Mouse (Mus musculus): ENCODE data around the gene Ndufaf8. TPM values are rescaled to one million over a fixed set of nuclear protein-coding genes. Genes with fewer than 3 reads are reported as not detected.
A peak's percentile ranks its signal among the peaks of the same experiment; 100 is the strongest.

Gene Ndufaf8
- total RNA-seq, 2 experiments from 2014 or later: 32.5 to 36.1 TPM

DNA sequence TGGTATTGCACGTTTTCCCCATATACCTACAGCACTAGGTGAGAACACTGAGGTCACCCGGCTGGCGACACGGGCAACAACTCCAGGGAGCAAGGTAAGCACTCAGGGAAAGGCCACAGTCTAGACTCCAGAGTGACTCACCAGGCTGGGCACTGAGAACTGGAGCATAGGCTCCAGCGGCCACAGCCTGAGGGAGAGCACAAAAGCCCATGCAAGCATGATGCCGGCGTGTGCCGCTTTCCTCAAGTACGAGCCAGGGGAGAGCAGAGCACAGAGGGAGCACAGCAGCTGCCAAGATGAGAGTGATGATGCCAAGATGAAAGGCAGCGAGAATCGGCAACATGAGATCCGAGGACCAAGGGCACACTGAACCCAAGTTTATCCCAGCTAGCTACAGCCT lies 23.4 kb downstream of the Ndufaf8 start:
- DNase-seq (ENCODE audit: low spot score in 2 of 2): no peak
- intact Hi-C loops (cut with DNase I): no loop called here

DNA sequence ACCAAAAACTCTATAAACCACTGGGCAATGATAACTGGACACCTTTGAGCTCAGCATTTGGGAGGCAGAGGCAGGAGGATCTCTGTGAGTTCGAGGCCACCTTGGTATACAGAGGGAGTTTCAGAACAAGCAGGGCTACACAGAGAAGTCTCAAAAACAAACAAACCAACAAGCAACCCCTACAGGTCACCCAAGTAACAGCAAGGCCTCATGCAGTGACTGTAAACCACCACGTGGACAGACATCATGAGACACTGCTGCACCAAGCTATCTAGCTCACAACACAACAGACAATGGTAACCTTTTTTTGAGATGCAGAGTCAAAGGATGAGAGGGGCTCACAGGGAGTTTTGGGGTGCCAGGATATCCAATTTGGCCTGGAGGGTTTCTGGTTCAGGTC lies 28.1 kb downstream of the Ndufaf8 start:
- DNase-seq (ENCODE audit: low spot score in 2 of 2): no peak
- intact Hi-C loops (cut with DNase I): no loop called here

DNA sequence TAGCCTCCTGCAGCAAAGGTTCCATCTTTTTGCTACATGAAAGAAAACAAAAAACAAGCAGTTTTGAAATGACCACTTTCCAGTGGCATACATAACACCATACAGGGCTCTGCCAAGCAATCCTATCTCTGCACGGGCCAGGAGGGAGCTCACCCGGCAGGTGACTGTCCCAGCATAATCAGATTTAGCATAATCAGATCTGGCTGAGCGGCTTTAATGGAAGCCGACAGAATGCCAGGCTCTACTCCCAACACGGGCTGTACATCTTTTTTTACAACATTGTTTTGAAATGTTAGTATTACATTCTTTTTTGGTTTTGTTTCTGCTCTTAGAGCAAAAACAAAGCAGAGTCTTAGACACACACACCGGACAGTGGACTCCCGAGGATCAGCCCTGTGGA lies 30.6 kb downstream of the Ndufaf8 start:
- intact Hi-C loops (cut with DNase I): no loop called here
- DNase-seq (ENCODE audit: low spot score in 2 of 2): no peak

DNA sequence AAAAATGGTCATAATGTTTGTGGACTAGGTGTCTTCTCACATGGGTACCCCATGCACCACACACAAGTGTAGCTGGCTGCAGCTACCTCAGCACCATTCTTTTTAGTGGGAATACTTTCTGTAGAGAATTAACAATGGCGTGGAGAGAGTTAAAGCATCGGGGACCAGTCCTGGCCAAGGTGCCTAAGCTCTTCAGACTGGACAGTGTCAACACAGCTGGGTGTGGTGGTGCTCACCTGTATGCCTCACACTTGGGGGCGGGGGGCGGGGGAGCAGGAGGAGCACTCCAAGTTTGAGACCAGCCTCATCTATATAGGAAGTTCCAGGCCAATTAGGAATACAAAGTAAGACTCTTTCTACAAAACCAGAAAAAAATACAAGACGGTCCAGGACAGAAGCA lies 35.4 kb downstream of the Ndufaf8 start:
- no peak for DNase-seq (ENCODE audit: low spot score in 2 of 2)
- intact Hi-C loops (cut with DNase I): no loop called here

DNA sequence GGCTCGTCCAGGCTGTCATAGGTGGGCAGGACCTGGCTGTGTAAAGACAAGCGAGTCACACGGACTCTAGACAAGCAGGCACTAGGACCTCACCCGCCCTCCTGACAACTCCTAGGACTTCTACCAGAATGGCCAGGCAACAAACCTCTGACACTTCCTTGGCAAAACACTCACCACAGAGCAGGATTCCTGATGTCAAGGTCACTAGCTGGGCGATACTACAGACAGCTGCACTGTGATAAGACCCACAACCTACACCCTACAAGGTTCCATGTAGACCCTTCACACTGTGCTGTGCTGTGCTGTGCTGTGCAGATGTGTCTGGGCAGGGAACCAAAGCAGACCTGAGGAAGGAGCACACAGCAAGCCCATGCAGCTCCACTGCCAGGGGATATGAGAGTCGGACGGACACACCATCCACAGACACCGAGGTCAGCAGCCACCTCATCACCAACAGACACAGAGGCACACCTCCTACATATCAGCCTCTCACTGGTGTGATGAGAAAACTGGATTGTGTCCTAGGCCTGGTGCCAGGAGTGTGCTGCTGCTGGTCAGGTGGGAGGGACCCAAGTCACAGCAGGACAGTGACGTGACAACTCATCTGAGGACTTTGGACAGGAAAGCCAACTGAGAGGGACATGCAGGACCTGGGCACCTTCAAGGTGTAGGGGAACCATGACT lies 36.3 kb downstream of the Ndufaf8 start:
- no peak for DNase-seq (ENCODE audit: low spot score in 2 of 2)
- intact Hi-C loops (cut with DNase I): loop anchor here (5.0 kb wide), 1 partner anchor 42 kb away; no protein-coding TSS in a partner anchor

DNA sequence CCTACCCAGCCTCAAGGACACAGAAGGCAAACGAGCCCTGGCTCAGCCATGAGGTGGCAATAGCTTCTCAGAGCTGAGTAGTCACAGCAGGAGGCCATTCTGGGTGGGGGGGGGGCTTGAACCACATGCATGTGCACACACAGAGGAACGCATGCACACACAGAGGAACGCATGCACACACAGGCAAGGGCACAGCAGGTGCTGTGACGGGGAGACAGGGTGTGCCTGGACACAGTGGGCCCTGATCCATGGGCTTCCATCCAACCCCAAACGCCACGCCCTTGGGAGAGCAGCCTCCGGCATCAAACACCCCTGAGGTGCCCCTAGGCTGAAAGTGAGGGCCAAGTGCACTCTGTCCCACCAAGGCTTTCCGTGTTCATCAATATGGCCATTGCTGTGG lies 37.5 kb downstream of the Ndufaf8 start:
- no peak for DNase-seq (ENCODE audit: low spot score in 2 of 2)
- intact Hi-C loops (cut with DNase I): loop anchor here (5.0 kb wide), 1 partner anchor 41 kb away; no protein-coding TSS in a partner anchor

DNA sequence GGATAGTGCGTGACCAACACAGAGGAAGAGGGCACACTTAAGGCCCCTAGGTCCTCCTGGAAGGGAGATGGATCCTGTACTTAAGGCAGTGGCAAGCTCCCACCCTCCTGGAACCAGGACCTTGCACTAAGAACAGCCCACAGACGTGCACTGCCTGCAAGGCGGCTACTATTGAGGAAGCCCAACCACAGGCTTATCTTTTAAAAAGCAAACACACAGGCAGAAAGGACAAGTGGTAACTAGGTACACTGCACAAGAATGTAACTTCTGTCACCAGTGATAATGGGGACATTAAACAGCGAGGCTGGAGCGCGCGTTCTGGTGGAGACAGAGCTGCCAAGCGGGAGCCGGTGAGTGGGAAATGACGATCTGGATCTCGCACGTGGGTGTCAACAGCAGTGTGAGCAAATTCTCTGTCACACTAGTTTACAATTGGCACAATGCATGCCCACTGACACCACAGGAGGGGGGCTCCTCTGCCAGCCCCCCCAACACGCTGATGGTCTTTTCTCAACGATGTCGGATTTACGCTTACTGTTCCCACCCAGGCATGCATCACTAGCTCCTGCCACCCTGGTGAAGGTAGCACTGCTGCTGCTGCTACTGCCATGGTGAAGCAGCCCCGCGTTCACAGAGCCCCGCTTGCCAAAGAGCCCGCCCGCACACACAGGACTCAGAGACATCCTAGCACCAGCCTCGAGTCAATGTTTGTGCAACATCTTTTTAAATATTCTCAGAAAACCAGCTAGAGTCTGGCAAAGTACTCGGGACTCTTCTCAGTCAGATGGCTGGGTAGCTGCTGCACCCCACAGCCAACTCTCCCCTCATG lies 38.3 kb downstream of the Ndufaf8 start:
- DNase-seq (ENCODE audit: low spot score in 2 of 2): peak; percentile 75 to 94
- intact Hi-C loops (cut with DNase I): loop anchor here (5.0 kb wide), 1 partner anchor 40 kb away; no protein-coding TSS in a partner anchor

DNA sequence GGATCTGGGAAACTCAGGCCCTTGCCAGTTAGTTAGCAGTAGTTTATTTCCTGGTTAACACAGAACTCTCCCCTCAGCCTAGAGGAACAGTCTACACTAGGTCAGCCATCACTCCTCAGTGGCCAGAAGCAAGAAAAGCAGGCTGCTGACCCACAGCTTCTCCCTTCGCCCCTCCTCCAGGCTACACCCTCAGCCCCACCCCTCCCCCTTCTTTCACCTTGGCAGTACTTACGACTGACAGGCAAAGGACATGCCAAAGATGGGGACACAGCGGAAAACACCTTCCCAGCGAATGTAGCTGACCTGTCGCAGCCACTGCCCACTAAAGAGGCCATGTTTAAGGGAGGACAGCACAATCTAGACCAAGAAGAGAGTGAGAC lies 38.9 kb downstream of the Ndufaf8 start:
- intact Hi-C loops (cut with DNase I): loop anchor here (5.0 kb wide), 1 partner anchor 40 kb away; no protein-coding TSS in a partner anchor
- no peak for DNase-seq (ENCODE audit: low spot score in 2 of 2)

DNA sequence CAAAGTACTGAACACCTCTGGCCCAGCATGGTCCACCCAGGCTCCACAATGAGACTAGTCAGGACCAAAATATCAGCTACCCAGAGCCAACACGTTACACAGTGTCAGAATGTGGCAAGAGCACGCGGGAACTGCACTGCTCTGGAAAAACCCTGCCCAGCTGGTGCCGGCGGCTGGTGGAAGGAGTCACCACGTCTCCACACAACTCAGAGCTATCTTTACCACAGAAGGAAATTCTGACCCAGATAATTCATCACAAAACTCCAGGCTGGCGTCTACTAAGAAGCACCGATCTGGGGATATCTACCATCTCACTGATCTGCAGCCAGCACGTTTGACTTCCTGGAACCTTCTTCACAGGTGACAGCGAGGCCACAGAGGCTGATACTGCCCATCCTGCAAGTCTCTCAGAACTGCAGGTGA lies 40.6 kb downstream of the Ndufaf8 start:
- intact Hi-C loops (cut with DNase I): loop anchor here (5.0 kb wide), 1 partner anchor 38 kb away; no protein-coding TSS in a partner anchor
- peak in 1 of 2 experiments; percentile 65 for DNase-seq (ENCODE audit: low spot score in 2 of 2)

DNA sequence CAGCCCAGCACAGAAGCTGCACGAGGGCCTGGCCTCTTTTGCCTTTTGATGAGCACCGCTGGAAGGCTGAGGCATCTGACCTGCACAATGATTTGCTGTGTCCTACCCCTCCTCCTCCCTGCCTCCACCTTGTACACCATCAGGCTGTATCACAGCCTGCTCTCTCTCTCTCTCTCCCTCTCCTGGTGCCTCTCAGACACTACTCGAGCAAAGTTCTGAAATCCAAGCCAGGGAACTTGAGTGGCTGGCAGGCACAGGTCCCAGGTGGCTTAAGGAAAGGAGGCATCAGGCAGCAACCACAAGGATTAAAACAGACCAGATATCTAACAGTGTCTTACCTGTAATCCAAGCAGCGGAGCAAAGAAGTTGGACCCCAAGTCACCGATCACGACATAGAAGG lies 41.5 kb downstream of the Ndufaf8 start:
- intact Hi-C loops (cut with DNase I): no loop called here

DNA sequence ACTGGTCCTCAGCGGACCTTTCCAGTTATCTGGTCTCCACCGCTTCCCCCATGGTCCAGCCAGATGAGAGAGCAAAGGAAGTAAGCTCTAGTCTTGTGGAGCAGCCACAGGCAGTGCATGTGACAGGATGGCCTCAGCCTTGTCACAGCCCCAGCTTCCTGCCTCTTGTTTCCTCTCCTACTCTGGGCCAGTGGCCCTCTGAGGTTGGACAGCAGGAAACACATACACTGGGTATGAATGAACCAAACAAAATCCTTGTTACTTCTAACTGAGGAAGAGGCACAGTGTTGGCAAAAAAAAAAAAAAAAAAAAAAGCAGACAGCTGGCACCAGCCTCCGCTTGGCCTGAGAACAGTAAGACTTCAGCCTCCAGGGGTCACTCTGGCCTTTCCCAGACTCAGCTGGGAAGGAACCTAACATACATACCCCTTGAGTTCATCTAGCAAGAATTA lies 43.9 kb downstream of the Ndufaf8 start:
- peak in 1 of 2 experiments; percentile 51 for DNase-seq (ENCODE audit: low spot score in 2 of 2)
- intact Hi-C loops (cut with DNase I): no loop called here

More for the DNA sequence above, 41.5 kb downstream of the Ndufaf8 start:
- no peak for DNase-seq (ENCODE audit: low spot score in 2 of 2)

DNA sequence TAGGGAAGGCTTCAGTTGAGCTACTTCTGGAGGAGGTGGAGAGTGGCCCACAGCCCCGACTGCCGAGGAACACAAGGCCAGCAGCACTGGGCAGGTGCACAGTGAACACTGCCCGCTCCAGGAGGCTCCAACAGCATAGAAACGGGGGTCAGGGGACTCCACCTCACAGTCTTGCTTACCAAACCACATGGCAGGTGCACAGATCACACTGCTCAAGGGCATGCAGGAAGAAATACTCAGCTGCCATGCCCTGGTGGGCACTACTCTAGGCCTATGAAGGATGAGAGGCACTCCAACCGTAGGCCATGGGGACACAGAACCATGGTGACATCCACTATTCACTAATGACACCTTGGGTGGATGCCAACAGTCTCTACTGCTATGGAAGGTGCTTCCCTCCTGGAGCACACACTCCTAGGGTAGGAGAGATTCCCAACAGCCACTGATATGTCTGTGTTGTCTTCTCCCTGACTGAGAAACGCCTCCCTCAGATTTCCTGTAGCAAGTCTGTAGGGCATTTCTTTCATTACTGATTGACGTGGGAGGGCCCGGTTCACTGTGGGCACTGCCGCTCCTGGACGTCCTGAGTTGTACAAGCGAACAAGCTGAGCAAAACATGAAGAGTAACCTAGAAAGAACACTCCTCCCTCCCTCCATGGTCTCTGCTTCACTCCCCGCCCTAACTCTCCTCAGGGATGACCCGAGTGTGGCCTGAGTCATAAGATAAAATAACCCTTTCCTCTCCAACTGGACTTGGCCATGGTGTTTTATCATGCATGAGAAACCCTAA lies 45.2 kb downstream of the Ndufaf8 start:
- intact Hi-C loops (cut with DNase I): no loop called here

DNA sequence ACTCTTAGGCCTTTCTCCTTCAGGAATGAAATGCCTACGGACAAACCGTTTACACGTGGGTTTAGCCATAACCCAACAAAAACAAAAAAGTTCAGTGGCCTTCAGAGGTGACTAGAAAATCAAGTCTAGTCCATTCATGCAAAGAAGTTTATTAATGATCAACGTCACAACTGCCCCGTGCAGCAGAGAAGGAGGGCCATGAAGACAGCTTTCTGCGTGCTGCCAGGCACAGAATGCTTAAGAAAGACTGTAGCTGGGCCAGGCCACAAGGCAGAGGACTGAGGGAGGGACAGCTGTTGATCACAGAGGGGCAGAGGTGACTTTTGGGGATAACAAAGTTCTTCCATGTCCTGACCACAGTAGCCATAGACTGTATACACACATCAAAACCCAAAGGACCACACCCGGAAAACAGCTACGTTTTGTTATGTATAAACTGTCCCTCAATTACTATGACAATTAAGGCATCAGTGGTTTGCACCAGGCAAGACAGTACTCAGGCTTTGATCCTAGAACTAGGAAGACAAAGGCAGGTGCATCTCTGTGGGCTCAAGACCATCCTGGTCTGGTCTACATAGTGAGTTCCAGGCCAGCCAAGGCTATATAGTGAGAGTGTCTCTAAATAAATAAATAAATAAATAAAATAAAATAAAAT lies 49.6 kb downstream of the Ndufaf8 start:
- intact Hi-C loops (cut with DNase I): no loop called here
- no peak for DNase-seq (ENCODE audit: low spot score in 2 of 2)

More for the DNA sequence above, 45.2 kb downstream of the Ndufaf8 start:
- no peak for DNase-seq (ENCODE audit: low spot score in 2 of 2)

DNA sequence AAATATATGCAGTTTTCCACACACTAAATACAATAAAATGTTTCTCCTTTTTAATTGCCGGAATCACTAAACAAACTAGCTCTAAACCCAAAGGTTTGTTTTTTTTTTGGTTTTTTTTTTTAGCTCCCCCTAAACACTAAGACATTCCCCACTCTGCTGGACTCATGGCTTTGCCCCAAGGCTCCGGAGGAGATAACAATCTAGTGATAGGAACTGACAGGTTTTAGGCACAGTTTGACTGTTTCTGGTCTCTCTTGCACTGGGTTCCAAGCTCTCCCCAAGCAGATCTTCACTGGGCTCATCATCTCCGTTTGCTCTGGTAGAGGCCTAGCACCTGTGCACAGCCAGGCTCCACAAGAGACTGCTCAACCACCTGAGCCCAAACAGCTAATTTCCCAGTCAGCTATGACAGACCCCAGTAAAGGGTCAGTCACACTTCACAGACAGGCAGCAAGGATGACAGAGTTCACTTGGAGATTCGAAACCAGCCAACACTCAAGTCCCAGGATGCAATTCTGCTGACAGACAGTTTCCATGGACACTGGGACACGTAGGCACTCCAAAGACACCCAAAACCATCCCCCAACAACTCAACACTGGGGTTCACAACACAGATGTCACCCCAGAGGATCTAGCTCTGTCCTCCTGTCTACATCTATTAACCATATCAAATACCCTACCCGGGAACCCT lies 50.9 kb downstream of the Ndufaf8 start:
- no peak for DNase-seq (ENCODE audit: low spot score in 2 of 2)

More for the DNA sequence above, 50.9 kb downstream of the Ndufaf8 start:
- intact Hi-C loops (cut with DNase I): no loop called here

Small RNA genes lying within 50 kb of the gene (microRNA-seq; reads per million reads assigned to microRNA genes)
- gene Gm25948: 0 reads per million in 2 experiments

Other genes starting within 250 kb of the Ndufaf8 start
- gene Chmp6, start 185.5 kb upstream of the Ndufaf8 start, total RNA-seq (2021): 10 to 100 TPM; 44.8 to 47.8 TPM
- 100 to 1,000 TPM; 259 to 273 TPM for gene Baiap2, start 156.2 kb upstream of the Ndufaf8 start, total RNA-seq (2021)
- 100 to 1,000 TPM; 189 to 195 TPM for gene Aatk, start 51.8 kb upstream of the Ndufaf8 start, total RNA-seq (2021)
- 10 to 100 TPM; 23.4 to 32.2 TPM for gene Cep131, start 12.1 kb upstream of the Ndufaf8 start, total RNA-seq (2021)
- gene Tepsin, start 197 bp upstream of the Ndufaf8 start, total RNA-seq (2021): 10 to 100 TPM; 14.4 to 15.5 TPM
- 10 to 100 TPM; 82.9 to 88.8 TPM for gene Slc38a10, start 52.4 kb downstream of the Ndufaf8 start, total RNA-seq (2021)
- 10 to 100 TPM; 16.3 to 21.9 TPM for gene Bahcc1, start 134.0 kb downstream of the Ndufaf8 start, total RNA-seq (2021)
- gene Actg1, start 249.6 kb downstream of the Ndufaf8 start, total RNA-seq (2021): 1,000 to 10,000 TPM; 1,262 to 1,272 TPM

Data from left cerebral cortex, postnatal 25 days (tissue).